Mouse (Mus musculus) inflammation-experienced regulatory T-cells (primary cell): Measurements from ENCODE around the gene Clpx. TPM values are rescaled to one million over a fixed set of nuclear protein-coding genes. Genes with fewer than 3 reads are reported as not detected.

Experiments used
- polyA plus RNA-seq, 2 experiments: library from polyadenylated mRNA; unstranded; fragments of 100-300 nt; shearing (Covaris generic); gene quantifications; one replicate each; pipeline ENCODE4 v1.2.1; 2017

The Clpx gene
- 10 to 100 TPM; 43.3 to 62.3 TPM for polyA plus RNA-seq

DNA sequence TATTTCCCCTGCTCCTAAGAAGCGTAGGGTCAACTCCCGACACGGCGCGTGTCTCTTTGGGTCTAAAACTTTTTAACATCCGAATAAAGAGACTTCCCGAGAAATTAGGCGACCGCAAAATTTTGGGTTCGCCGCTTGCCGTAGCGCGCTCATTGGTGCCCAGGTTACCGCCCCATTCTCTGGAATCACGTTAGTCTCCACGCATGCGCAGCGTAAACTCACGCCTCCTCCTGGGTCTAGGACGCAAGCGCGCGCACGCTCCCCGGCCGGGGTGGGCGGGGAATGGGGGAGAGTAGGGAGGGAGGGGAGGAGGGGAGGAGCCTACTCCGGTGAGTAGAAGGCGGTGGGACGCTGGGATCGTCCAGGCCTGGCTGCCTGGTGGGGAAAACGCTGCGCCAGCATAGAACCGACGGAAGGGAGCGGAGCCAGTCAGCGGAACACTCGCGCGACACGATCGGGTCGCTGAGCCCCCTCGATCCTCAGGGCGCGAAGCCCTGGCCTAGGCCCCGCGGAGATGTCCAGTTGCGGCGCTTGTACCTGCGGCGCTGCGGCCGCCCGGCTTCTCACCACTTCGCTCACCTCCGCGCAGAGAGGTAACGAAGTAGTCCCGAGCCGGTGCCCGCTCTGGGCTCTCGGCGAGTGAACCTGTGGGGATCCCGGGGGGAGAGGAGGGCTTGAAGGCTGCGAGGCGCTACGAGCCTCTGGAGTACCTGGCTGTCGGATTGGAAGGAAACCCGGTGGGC, at the start of gene Clpx:
Gene Clpx (plus strand): TSS at position 288 of the 743 bp plus-strand sequence.

GRCm38 (mm10) chr9:65264959-65265358, 29.1 kb upstream of the Clpx start, which contains the start of gene Cilp:
Gene Cilp, plus strand, starts transcription at chr9:65265180.

GRCm38 (mm10) chr9:65345854-65346475, 51.9 kb downstream of the Clpx start, which contains the start of gene Pdcd7:
Gene Pdcd7, plus strand, starts transcription at chr9:65346104.

GRCm38 (mm10) chr9:65360641-65361448, 66.8 kb downstream of the Clpx start, which contains the start of gene Ubap1l:
Gene Ubap1l, plus strand, starts transcription at chr9:65361041.

Other genes with a start within 250 kb of the Clpx start
- 1 to 10 TPM in 1 of 2 experiments, under 1 TPM in 1; 0.08 to 3.4 TPM for gene Igdcc4, start 192.8 kb upstream of the Clpx start, polyA plus RNA-seq
- gene Igdcc3, start 153.1 kb upstream of the Clpx start, polyA plus RNA-seq: under 1 TPM; 0.09 to 0.10 TPM
- 10 to 100 TPM; 10.6 to 25.3 TPM for gene Parp16, start 98.9 kb upstream of the Clpx start, polyA plus RNA-seq
- gene Cilp, start 29.1 kb upstream of the Clpx start, polyA plus RNA-seq: under 1 TPM; 0.04 to 0.49 TPM
- 10 to 100 TPM; 37.1 to 44.0 TPM for gene Pdcd7, start 51.8 kb downstream of the Clpx start, polyA plus RNA-seq
- gene Ubap1l, start 66.8 kb downstream of the Clpx start, polyA plus RNA-seq: not detected
- under 1 TPM in 1 of 2 experiments, not detected in 1; 0.19 TPM for gene Kbtbd13, start 97.4 kb downstream of the Clpx start, polyA plus RNA-seq
- 1 to 10 TPM in 1 of 2 experiments, under 1 TPM in 1; 0.49 to 2.1 TPM for gene Rasl12, start 104.2 kb downstream of the Clpx start, polyA plus RNA-seq
- gene Slc51b, start 128.7 kb downstream of the Clpx start, polyA plus RNA-seq: under 1 TPM in 1 of 2 experiments, not detected in 1; 0.55 TPM
- gene Mtfmt, start 141.5 kb downstream of the Clpx start, polyA plus RNA-seq: 10 to 100 TPM; 36.6 to 46.7 TPM
- gene Spg21, start 166.7 kb downstream of the Clpx start, polyA plus RNA-seq: 100 to 1,000 TPM; 124 to 138 TPM
- gene Ankdd1a, start 225.9 kb downstream of the Clpx start, polyA plus RNA-seq: under 1 TPM; 0.13 to 0.31 TPM